Mouse (Mus musculus): ENCODE results near the gene Ppp6r3. TPM values are rescaled to one million over a fixed set of nuclear protein-coding genes. Genes with fewer than 3 reads are reported as not detected.

Ppp6r3 gene
- total RNA-seq, 2 experiments from 2014 or later, result 68.8 to 83.0 TPM

Other genes with a start within 250 kb of the Ppp6r3 start
- 1 to 10 TPM; 3.9 to 4.2 TPM for gene Tesmin, start 186.9 kb downstream of the Ppp6r3 start, total RNA-seq (2021)
- not detected for gene Gal, start 161.2 kb downstream of the Ppp6r3 start, total RNA-seq (2021)
- gene Lrp5, start 110.8 kb upstream of the Ppp6r3 start, total RNA-seq (2021), result 10 to 100 TPM; 49.8 to 52.1 TPM
- 1 to 10 TPM; 7.9 to 8.3 TPM for gene 1810055G02Rik, start 132.5 kb upstream of the Ppp6r3 start, total RNA-seq (2021)
- 10 to 100 TPM; 30.4 to 35.6 TPM for gene Kmt5b, start 191.7 kb upstream of the Ppp6r3 start, total RNA-seq (2021)

Measured in heart, postnatal 25 days (tissue).